Mouse (Mus musculus): ENCODE data around the gene Tmem11.

- no peak for TF ChIP-seq ZC3H11A (IDR thresholded peaks at IDR 0.05; ENCODE audit: borderline replicate concordance, low read depth, low read length)
- TF ChIP-seq CHD2 (IDR thresholded peaks at IDR 0.05; ENCODE audit: low read depth, low read length), result 0 out of 2 replicates have a peak, but pooled peaks have one; percentile 17
- TF ChIP-seq ZNF384 (IDR thresholded peaks at IDR 0.05; ENCODE audit: low read depth, low read length), result no peak
- TF ChIP-seq MAFK (IDR thresholded peaks at IDR 0.05; ENCODE audit: insufficient read depth, low read depth, low read length), result no peak
Measured at GRCm38 (mm10) chr11:60922964-60923363, 43.9 kb upstream of the Tmem11 start.
